In genomic region chr14:86844075-86844474, GRCm38 (mm10) we compare ENCODE assay signal across 23 mouse cellular contexts.
DNase-seq lines count a peak whose midpoint lies in the region; ATAC-seq lines count a peak whose summit lies in the region.
"Had no signal": no experiment of that assay in that cellular context is flagged by ENCODE, and none has a peak within 500 bp of the region (broad histone marks: within the 10 kb centered on the region; RNA-seq: fewer than 3 reads in every experiment).

No protein-coding gene starts in this region.

- peak; percentile 28 for DNase-seq in A20 (ENCODE audit: low read depth, low spot score)
- no peak for DNase-seq in kidney, postnatal 14 days
- no peak for DNase-seq in left cerebral cortex, adult 11 months (ENCODE audit: low spot score)
- no peak for DNase-seq in cerebellum, adult 9-11 months
- DNase-seq: adrenal gland, adult 8-10 months; adrenal gland, postnatal 25 days; B cell, adult 2 months; cerebellum, adult 11-12 months; cerebellum, adult 8-10 months; cerebellum, postnatal 14 days; gastrocnemius, postnatal 10 days; gastrocnemius, postnatal 36 days; heart, adult 11 months; heart, postnatal 10 days; heart, postnatal 36 days had no signal

- ATAC-seq in common myeloid progenitor, adult 5-6 weeks (replicated peaks; ENCODE audit: low read depth, poor library complexity, severe bottlenecking), result peak; percentile 39
- ATAC-seq in megakaryocyte, adult 5-6 weeks (ENCODE audit: poor library complexity, severe bottlenecking), result peak; percentile 58
- ATAC-seq: activated CD4-positive, CD25-positive, alpha-beta regulatory T cell, adult 4 months; forebrain, embryonic 13.5 days; forebrain, embryonic 16.5 days; hindbrain, postnatal 0 days; inflammation-experienced regulatory T-cells, adult 6 months; intestine, embryonic 16.5 days had no signal
